Mouse (Mus musculus) limb, embryonic 14.5 days (tissue): ENCODE results near the gene Fam187b. TPM values are rescaled to one million over a fixed set of nuclear protein-coding genes. Genes with fewer than 3 reads are reported as not detected.

Experiments used
- ATAC-seq: fragments of 200-750 bp; cut with Nextera tagmentation; 2 replicates; pipeline ENCODE4 v1.8.0; 2017; ENCODE audit warnings: low read depth, moderate number of reproducible peaks, moderate TSS enrichment; ENCODE audit not compliant: low FRiP score
- DNase-seq: peaks from one replicate; pipeline ENCODE4 v3.0.0-alpha.2; 2015; ENCODE audit warnings: low spot score
- H3K27ac ChIP-seq: fragments of 300-500 bp; sonication (generic); replicated peaks from 2 replicates; pipeline ENCODE4 v1.5.1; 2014; ENCODE audit warnings: low read depth, mild to moderate bottlenecking, low read length, moderate library complexity, mixed read lengths
- H3K27me3 ChIP-seq: fragments of 300-500 bp; sonication (generic); 2 replicates; pipeline ENCODE4 v1.6.1; 2014; ENCODE audit warnings: low read length, mixed read lengths; ENCODE audit not compliant: control insufficient read depth, insufficient read depth
- H3K36me3 ChIP-seq: fragments of 300-500 bp; sonication (generic); 2 replicates; pipeline ENCODE4 v1.6.1; 2014; ENCODE audit warnings: mild to moderate bottlenecking, low read length, moderate library complexity, mixed read lengths; ENCODE audit not compliant: control insufficient read depth, insufficient read depth
- H3K4me1 ChIP-seq: fragments of 300-500 bp; sonication (generic); 2 replicates; pipeline ENCODE4 v1.6.1; 2014; ENCODE audit warnings: antibody characterized with exemption, low read length, mixed read lengths; ENCODE audit not compliant: control insufficient read depth, insufficient read depth
- H3K4me2 ChIP-seq: fragments of 300-500 bp; sonication (generic); replicated peaks from 2 replicates; pipeline ENCODE4 v1.6.1; 2014; ENCODE audit warnings: low read depth, mild to moderate bottlenecking, low read length, moderate library complexity; ENCODE audit not compliant: severe bottlenecking
- H3K4me3 ChIP-seq: fragments of 300-500 bp; sonication (generic); replicated peaks from 2 replicates; pipeline ENCODE4 v1.5.1; 2014; ENCODE audit warnings: low read length
- H3K9ac ChIP-seq: fragments of 300-500 bp; sonication (generic); 2 replicates; pipeline ENCODE4 v1.6.1; 2014; ENCODE audit warnings: mild to moderate bottlenecking, low read depth, low read length, moderate library complexity; ENCODE audit not compliant: severe bottlenecking
- H3K9me3 ChIP-seq: fragments of 300-500 bp; sonication (generic); 2 replicates; pipeline ENCODE4 v1.6.1; 2016; ENCODE audit warnings: low read length; ENCODE audit not compliant: control insufficient read depth
- POLR2A ChIP-seq: fragments of 200-500 bp; IDR thresholded peaks from 2 replicates; pipeline ENCODE4 v1.8.0; 2012; ENCODE audit warnings: inconsistent platforms, mild to moderate bottlenecking, moderate library complexity, borderline replicate concordance; ENCODE audit not compliant: insufficient read depth, insufficient read length; ENCODE audit errors: extremely low read depth
- WGBS: fragments of 180-500 bp; shearing (Covaris S2); extraction: QIAGEN DNeasy Blood & Tissue Kit; methylation state at CpG from one replicate; pipeline ENCODE4 v1.1.7; 2014; 5-methylcytosine and 5-hydroxymethylcytosine counted together
- polyA plus RNA-seq, 2 experiments: library from polyadenylated mRNA; depleted of rRNA in 1 of 2; stranded (reverse) in 1 of 2; unstranded in 1 of 2; fragments of >200 nt; fragmentation: Nextera tagmentation in 1 of 2; extraction: Ambion mirVana in 1 of 2; gene quantifications; 2 replicates each; pipeline versions ENCODE4 v1.2.1 to v1.2.3; 2012 to 2014

Gene Fam187b
- polyA plus RNA-seq, 2 experiments = 1.1 to 1.4 TPM

- Histone ChIP-seq H3K27me3 (peaks cover 11% of the 10 kb centered on the region), H3K4me2 (no peak overlapping the region), H3K4me1 (peaks cover 7% of the 10 kb centered on the region; the same call in 1 of the 2 replicates), H3K9me3 (no peaks in the 10 kb centered on the region), H3K9ac (no peak overlapping the region), H3K4me3 (no peak overlapping the region), H3K27ac (no peak overlapping the region), H3K36me3 (no peaks in the 10 kb centered on the region)
- WGBS = 93% methylated on average over 8 of the region's 8 CpGs
- ATAC-seq = no peak
- no peak for TF ChIP-seq POLR2A
- DNase-seq = no peak
Measured at GRCm38 (mm10) chr7:30968611-30969010, 5.0 kb upstream of the Fam187b start.

GRCm38 (mm10) chr7:30969174-30969573 is 4.4 kb upstream of the Fam187b start:
- no peak overlapping the region for H3K4me3 ChIP-seq
- peaks cover 7% of the 10 kb centered on the region; the same call in 1 of the 2 replicates for H3K4me1 ChIP-seq
- ATAC-seq = no peak
- no peak for TF ChIP-seq POLR2A
- WGBS = 48% methylated on average over 4 of the region's 4 CpGs
- no peak overlapping the region for H3K27ac ChIP-seq
- H3K9me3 ChIP-seq = no peaks in the 10 kb centered on the region
- no peak overlapping the region for H3K4me2 ChIP-seq
- H3K9ac ChIP-seq = no peak overlapping the region
- peaks cover 11% of the 10 kb centered on the region for H3K27me3 ChIP-seq
- no peak for DNase-seq
- no peaks in the 10 kb centered on the region for H3K36me3 ChIP-seq

GRCm38 (mm10) chr7:30971901-30972300 is 1.7 kb upstream of the Fam187b start:
- Histone ChIP-seq H3K27me3 (peaks cover 11% of the 10 kb centered on the region), H3K36me3 (no peaks in the 10 kb centered on the region), H3K9ac (no peak overlapping the region), H3K4me1 (peaks cover 7% of the 10 kb centered on the region; the same call in 1 of the 2 replicates), H3K4me3 (peak overlapping the region; percentile 45; the same call in 1 of the 2 replicates), H3K27ac (no peak overlapping the region), H3K9me3 (no peaks in the 10 kb centered on the region), H3K4me2 (peak overlapping the region; percentile 58; the same call in 1 of the 2 replicates)
- 88% methylated on average over 15 of the region's 15 CpGs for WGBS
- no peak for TF ChIP-seq POLR2A
- ATAC-seq (no peak), DNase-seq (no peak)

- H3K27ac ChIP-seq = no peak overlapping the region
- peak overlapping the region; percentile 58 for H3K4me2 ChIP-seq
- TF ChIP-seq POLR2A = 0 out of 2 replicates have a peak, but pooled peaks have one; percentile 16
- H3K4me1 ChIP-seq = peaks cover 7% of the 10 kb centered on the region; the same call in 1 of the 2 replicates
- DNase-seq (no peak), ATAC-seq (no peak)
- no peaks in the 10 kb centered on the region for H3K36me3 ChIP-seq
- peak overlapping the region; percentile 41 for H3K9ac ChIP-seq
- 5% methylated on average over 21 of the region's 41 CpGs for WGBS
- peaks cover 11% of the 10 kb centered on the region for H3K27me3 ChIP-seq
- H3K4me3 ChIP-seq = peak overlapping the region; percentile 45
- no peaks in the 10 kb centered on the region for H3K9me3 ChIP-seq
Measured at GRCm38 (mm10) chr7:30972426-30973250, 952 bp upstream of the Fam187b start.

GRCm38 (mm10) chr7:30973251-30973500 is 414 bp upstream of the Fam187b start, which contains the start of gene Lsr:
Lsr (minus strand) TSS chr7:30973464.
- Histone ChIP-seq H3K9ac (peak within 1 kb of the TSS; percentile 41), H3K4me1 (peaks cover 7% of the 10 kb centered on the region; the same call in 1 of the 2 replicates), H3K4me2 (peak within 1 kb of the TSS; percentile 58), H3K36me3 (no peaks in the 10 kb centered on the region), H3K9me3 (no peaks in the 10 kb centered on the region), H3K27me3 (peaks cover 11% of the 10 kb centered on the region), H3K4me3 (peak within 1 kb of the TSS; percentile 45), H3K27ac (no peak within 1 kb of the TSS)
- under 1% methylated on average over 18 of the region's 19 CpGs for WGBS
- ATAC-seq (peak; percentile 70; the same call in 1 of the 2 replicates), DNase-seq (no peak)
- TF ChIP-seq POLR2A = no peak

- no peak overlapping the region for H3K27ac ChIP-seq
- no peaks in the 10 kb centered on the region for H3K4me1 ChIP-seq
- H3K9me3 ChIP-seq = no peaks in the 10 kb centered on the region
- ATAC-seq (no peak), DNase-seq (no peak)
- H3K9ac ChIP-seq = no peak overlapping the region
- no peaks in the 10 kb centered on the region for H3K36me3 ChIP-seq
- no peak overlapping the region for H3K4me2 ChIP-seq
- H3K27me3 ChIP-seq = no peaks in the 10 kb centered on the region
- no peak overlapping the region for H3K4me3 ChIP-seq
- no peak for TF ChIP-seq POLR2A
- WGBS = 96% methylated on average over 4 of the region's 4 CpGs
Measured at GRCm38 (mm10) chr7:30981703-30982102, 8.1 kb downstream of the Fam187b start.
